Mouse (Mus musculus): ENCODE measurements at regions not wholly inside any gene's neighbourhood (a gene's known extent, or its start where the extent isn't known, plus 50 kb on each side); places are given as distances from the start of the nearest gene placed in this dataset.

DNA sequence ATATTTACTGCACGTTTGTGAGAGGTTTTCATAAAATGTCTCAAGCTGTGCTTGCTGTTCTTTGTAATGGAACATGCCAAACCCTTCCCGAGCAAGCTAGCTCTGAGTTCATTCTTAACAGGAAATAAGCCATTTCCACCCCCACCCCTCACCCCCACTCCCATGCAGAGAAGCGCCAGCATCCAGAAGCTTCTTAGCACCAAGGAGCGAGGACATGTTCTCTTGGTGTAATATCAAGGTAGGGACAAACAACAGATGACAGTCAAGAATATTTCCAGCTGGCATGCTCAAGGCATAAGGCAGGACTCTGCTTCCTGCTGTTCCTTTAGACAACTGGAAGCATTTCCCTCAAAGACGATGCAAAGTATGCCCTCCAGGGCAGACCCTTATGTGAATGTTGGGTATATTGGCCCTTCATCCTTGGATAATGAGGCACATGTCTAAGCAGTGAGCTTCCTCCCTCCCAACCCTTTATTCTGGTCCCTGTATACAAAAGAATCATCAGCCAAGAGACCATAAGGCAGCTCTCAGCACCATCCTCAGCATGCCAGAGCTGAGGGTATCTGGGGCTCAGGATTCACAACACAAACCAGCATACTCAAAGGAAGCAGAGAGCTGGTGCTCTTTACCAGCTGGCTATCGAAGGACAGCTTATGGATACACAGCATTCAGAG is 205.2 kb upstream of the Ppp2r2d start:
- in situ Hi-C loops (cut with MboI, MseI): loop anchor here (10.0 kb wide), 1 partner anchor 384 kb away; no protein-coding TSS in a partner anchor

GRCm38 (mm10) chr7:138639541-138639940 is 206.3 kb upstream of the Ppp2r2d start:
- in situ Hi-C loops (cut with MboI, MseI): no loop called here

- in situ Hi-C loops (cut with MboI, MseI): no loop called here
These were observed 219.8 kb upstream of the Ppp2r2d start for GRCm38 (mm10) chr7:138626061-138626460.

- in situ Hi-C loops (cut with MboI, MseI): no loop called here
These were observed 223.5 kb upstream of the Tcerg1l start for GRCm38 (mm10) chr7:138620896-138621655.

GRCm38 (mm10) chr7:138620080-138620684 is 222.7 kb upstream of the Tcerg1l start:
- in situ Hi-C loops (cut with MboI, MseI): no loop called here

- in situ Hi-C loops (cut with MboI, MseI): no loop called here
These were observed 218.9 kb upstream of the Tcerg1l start for GRCm38 (mm10) chr7:138616468-138616867.

GRCm38 (mm10) chr7:138609605-138610004 is 212.1 kb upstream of the Tcerg1l start:
- in situ Hi-C loops (cut with MboI, MseI): no loop called here

DNA sequence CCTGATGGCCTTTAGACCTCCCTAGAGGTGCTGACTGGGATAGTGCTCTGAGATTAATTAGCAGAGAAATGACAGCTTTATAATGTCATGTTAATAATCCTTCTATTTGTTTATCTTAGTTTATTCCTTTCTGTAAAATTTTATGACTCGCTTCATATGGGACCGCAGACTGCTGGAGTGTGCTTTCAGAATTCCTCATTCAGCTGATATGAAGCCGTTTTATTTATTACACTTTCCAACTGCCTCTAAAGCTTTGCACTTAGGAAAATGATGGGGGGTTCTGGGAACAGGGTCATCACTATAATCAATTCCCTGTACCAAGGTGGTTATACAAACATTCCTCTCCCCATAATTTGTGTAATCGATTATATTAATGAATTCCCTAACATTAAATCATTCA is 211.6 kb upstream of the Tcerg1l start:
- in situ Hi-C loops (cut with MboI, MseI): no loop called here

- in situ Hi-C loops (cut with MboI, MseI): no loop called here
These were observed 208.9 kb upstream of the Tcerg1l start for GRCm38 (mm10) chr7:138606363-138606964.

DNA sequence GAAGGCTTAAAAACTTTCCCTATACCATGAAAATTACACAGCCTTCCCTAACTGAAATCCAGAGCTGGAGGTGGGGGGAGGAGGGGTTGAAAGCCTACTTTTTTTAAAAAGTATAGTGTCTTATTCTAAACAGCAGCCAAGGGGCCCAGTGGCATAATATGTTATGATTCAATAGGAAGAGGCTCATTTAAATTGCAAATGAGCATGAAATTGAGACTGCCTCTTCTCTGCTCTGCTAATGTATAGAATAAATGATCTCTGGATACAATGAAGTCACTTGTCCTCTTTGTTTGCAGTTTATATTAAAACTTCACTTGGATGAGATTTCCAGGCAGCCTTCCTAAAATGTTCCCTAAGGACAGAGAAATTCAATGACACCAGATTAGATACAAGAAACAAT is 208.4 kb upstream of the Tcerg1l start:
- in situ Hi-C loops (cut with MboI, MseI): no loop called here

- in situ Hi-C loops (cut with MboI, MseI): no loop called here
These were observed 204.2 kb upstream of the Tcerg1l start for GRCm38 (mm10) chr7:138601749-138602148.

DNA sequence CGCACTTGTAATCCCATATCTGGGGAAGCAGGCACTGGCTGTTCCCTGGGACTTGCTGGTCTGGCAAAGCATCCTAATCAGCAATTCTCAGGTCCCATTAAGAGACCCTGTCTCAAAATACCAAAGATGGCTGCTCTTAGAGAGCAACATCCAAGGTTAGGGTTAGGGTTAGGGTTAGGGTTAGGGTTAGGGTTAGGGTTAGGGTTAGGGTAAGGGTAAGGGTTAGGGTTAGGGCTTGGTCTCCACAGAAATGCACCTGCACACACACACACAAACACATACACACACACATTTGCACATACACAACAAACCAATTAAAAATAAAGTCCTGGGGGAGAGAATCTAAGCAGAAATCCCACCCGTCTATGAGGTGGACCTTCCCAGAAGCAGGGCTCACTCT is 195.8 kb upstream of the Tcerg1l start:
- in situ Hi-C loops (cut with MboI, MseI): no loop called here

DNA sequence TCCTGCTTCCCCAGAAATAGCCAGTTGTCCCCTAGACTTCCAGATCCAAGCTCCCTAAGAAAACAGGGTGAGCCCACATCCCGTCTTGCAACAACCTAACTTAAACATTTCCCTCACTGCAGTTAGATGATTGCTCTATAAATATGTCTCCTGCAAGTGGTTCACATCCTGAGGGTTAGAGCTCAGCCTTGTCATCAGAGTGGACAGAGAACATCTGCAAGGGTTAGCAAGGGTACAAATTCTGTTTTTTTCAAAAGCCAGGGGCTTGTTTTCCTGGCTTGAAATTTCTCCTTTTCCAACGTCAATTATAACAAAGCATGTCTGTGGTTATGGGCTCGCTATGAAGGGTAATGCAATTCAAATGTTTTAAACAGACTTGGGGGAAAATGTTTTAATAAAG is 169.8 kb upstream of the Tcerg1l start:
- in situ Hi-C loops (cut with MboI, MseI): no loop called here

GRCm38 (mm10) chr7:138551629-138552028 is 154.1 kb upstream of the Tcerg1l start:
- in situ Hi-C loops (cut with MboI, MseI): loop anchor here (10.0 kb wide), 1 partner anchor 1887 kb away; no protein-coding TSS in a partner anchor

GRCm38 (mm10) chr7:138547881-138548280 is 150.4 kb upstream of the Tcerg1l start:
- in situ Hi-C loops (cut with MboI, MseI): no loop called here

- in situ Hi-C loops (cut with MboI, MseI): no loop called here
These were observed 140.7 kb upstream of the Tcerg1l start for GRCm38 (mm10) chr7:138538048-138538831.

- in situ Hi-C loops (cut with MboI, MseI): no loop called here
These were observed 128.6 kb upstream of the Tcerg1l start for GRCm38 (mm10) chr7:138526143-138526542.

GRCm38 (mm10) chr7:138524936-138525335 is 127.4 kb upstream of the Tcerg1l start:
- in situ Hi-C loops (cut with MboI, MseI): no loop called here

DNA sequence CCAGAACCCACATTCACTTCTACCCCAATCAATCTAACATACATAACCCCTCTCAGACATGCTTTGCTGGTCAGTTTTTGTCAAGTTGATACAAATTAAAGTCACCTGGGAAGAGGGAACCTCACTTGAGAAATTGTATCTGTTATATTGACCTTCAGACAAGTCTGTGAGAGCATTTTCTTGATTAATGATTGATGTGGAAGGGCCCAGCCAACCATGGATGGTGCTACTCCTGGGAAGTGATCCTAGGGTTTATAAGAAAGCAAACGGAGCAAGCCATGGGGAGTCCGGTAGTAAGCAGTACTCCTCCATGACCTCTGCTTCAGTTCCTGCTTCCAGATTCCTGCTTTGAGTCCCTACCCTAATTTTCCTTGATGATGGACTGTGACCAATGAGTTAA is 116.6 kb upstream of the Tcerg1l start:
- in situ Hi-C loops (cut with MboI, MseI): no loop called here

DNA sequence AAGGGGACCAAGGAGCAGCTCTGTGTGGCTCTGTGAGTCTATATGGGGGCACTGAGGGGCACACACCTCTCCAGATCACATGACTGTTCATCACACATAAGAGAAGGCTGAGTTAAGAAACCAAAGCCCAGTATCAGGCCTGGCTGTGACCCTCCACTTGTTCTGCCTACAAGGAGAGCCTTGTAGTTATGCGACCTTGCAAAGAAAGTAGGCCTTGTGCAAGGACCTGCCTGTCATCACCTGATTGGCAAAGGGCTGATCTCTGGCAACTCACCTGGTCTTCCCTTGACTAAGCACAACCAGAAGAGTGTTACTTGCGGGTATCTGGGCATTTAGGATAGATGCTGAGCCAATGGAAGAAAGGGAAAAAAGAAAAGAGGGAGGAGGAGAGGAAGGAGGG is 107.7 kb upstream of the Tcerg1l start:
- in situ Hi-C loops (cut with MboI, MseI): no loop called here

DNA sequence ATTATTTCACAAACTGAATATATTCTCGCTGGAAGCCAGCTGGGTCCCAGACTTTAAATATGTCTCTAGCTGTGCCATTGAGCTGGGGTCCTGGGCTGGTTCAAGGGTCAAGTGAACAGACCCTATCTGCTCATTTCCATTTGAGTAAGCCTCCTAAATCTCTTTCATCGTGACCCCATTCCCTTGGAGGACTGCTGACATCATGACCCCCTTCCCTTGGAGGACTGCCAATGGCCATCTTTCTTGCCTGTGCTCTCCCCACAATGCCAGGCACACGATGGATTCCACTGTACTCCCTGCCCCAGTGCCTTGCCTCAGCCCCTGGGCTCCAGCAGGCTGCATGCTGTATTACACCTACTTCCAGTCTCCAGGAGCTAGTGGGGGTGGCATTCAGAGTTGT is 106.5 kb upstream of the Tcerg1l start:
- in situ Hi-C loops (cut with MboI, MseI): no loop called here

DNA sequence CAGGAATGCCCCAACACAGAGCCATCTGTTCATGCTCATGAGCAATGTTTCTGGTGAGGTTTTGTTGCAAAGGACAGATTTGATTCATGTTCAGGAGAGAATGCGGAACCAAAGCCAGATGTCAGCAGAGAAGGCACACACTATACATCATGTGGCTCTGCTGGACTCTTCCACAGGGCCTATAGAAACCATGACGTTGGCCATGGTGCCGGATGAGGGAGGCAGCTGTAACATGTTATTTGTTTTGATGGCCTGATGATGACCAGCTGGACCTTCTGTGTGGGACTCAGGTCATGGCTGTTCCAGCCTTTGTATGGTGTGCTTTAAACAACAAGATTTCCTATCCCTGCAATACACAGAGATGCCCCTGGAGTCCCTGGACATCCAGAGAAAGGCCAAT is 105.5 kb upstream of the Tcerg1l start:
- in situ Hi-C loops (cut with MboI, MseI): no loop called here

Data from regulatory T cell (primary cell).